Mouse (Mus musculus) liver, embryonic 12.5 days (tissue): Measurements from ENCODE around the gene Pld5. TPM values are rescaled to one million over a fixed set of nuclear protein-coding genes. Genes with fewer than 3 reads are reported as not detected.

Source experiments
- ATAC-seq: fragments of 200-750 bp; cut with Nextera tagmentation; 2 replicates; pipeline ENCODE4 v1.8.0; 2017; ENCODE audit warnings: moderate number of reproducible peaks, mild to moderate bottlenecking, moderate library complexity
- H3K27ac ChIP-seq: fragments of 300-500 bp; sonication (generic); 2 replicates; pipeline ENCODE4 v1.5.1; 2016; ENCODE audit warnings: mild to moderate bottlenecking
- H3K27me3 ChIP-seq: fragments of 300-500 bp; sonication (generic); replicated peaks from 2 replicates; pipeline ENCODE4 v1.6.1; 2016; ENCODE audit warnings: mild to moderate bottlenecking, moderate library complexity
- H3K36me3 ChIP-seq: fragments of 300-500 bp; sonication (generic); 2 replicates; pipeline ENCODE4 v1.6.1; 2016; ENCODE audit warnings: mild to moderate bottlenecking, moderate library complexity
- H3K4me1 ChIP-seq: fragments of 300-500 bp; sonication (generic); 2 replicates; pipeline ENCODE4 v1.6.1; 2016
- H3K4me2 ChIP-seq: fragments of 300-500 bp; sonication (generic); 2 replicates; pipeline ENCODE4 v1.6.1; 2016; ENCODE audit warnings: mild to moderate bottlenecking, moderate library complexity
- H3K4me3 ChIP-seq: fragments of 300-500 bp; sonication (generic); 2 replicates; pipeline ENCODE4 v1.5.1; 2016; ENCODE audit warnings: mild to moderate bottlenecking, moderate library complexity
- H3K9ac ChIP-seq: fragments of 300-500 bp; sonication (generic); 2 replicates; pipeline ENCODE4 v1.6.1; 2016; ENCODE audit warnings: mild to moderate bottlenecking, moderate library complexity
- H3K9me3 ChIP-seq: fragments of 300-500 bp; sonication (generic); replicated peaks from 2 replicates; pipeline ENCODE4 v1.6.1; 2016; ENCODE audit warnings: mild to moderate bottlenecking, moderate library complexity
- WGBS: fragments of 180-500 bp; shearing (Covaris S2); methylation state at CpG from one replicate; pipeline ENCODE4 v1.1.7; 2016; ENCODE audit not compliant: insufficient replicate concordance; 5-methylcytosine and 5-hydroxymethylcytosine counted together
- polyA plus RNA-seq: library from polyadenylated mRNA; unstranded; fragments of >200 nt; fragmentation: Nextera tagmentation; extraction: Ambion mirVana; gene quantifications from 2 replicates; pipeline ENCODE4 v1.2.1, GENCODE M21; 2016

Gene Pld5
- polyA plus RNA-seq, 1 experiment from 2014 or later: not detected

- H3K9ac ChIP-seq: no peak overlapping the region
- H3K36me3 ChIP-seq: no peaks in the 10 kb centered on the region
- no peaks in the 10 kb centered on the region for H3K9me3 ChIP-seq
- no peaks in the 10 kb centered on the region for H3K4me1 ChIP-seq
- H3K27me3 ChIP-seq: no peaks in the 10 kb centered on the region
- 74% methylated on average over 8 of the region's 8 CpGs for WGBS
- H3K4me3 ChIP-seq: no peak overlapping the region
- ATAC-seq: no peak
- no peak overlapping the region for H3K4me2 ChIP-seq
- H3K27ac ChIP-seq: no peak overlapping the region
Observed at GRCm38 (mm10) chr1:176134379-176134778, 140.7 kb downstream of the Pld5 start.

- Histone ChIP-seq H3K4me3 (no peak overlapping the region), H3K4me1 (no peaks in the 10 kb centered on the region), H3K27me3 (no peaks in the 10 kb centered on the region), H3K9ac (no peak overlapping the region), H3K9me3 (no peaks in the 10 kb centered on the region), H3K36me3 (no peaks in the 10 kb centered on the region), H3K4me2 (no peak overlapping the region), H3K27ac (no peak overlapping the region)
- ATAC-seq: no peak
- WGBS: 25% methylated on average over 2 of the region's 2 CpGs
Observed at GRCm38 (mm10) chr1:176125771-176126170, 149.3 kb downstream of the Pld5 start.

- 68% methylated on average over 8 of the region's 8 CpGs for WGBS
- no peaks in the 10 kb centered on the region for H3K27me3 ChIP-seq
Observed at GRCm38 (mm10) chr1:176124441-176124840, 150.7 kb downstream of the Pld5 start.

GRCm38 (mm10) chr1:176123781-176124180, 151.3 kb downstream of the Pld5 start:
- Histone ChIP-seq H3K4me2 (no peak overlapping the region), H3K9me3 (no peaks in the 10 kb centered on the region), H3K4me1 (no peaks in the 10 kb centered on the region), H3K27ac (no peak overlapping the region), H3K27me3 (no peaks in the 10 kb centered on the region), H3K9ac (no peak overlapping the region), H3K4me3 (no peak overlapping the region), H3K36me3 (no peaks in the 10 kb centered on the region)
- 30% methylated on average over 2 of the region's 2 CpGs for WGBS
- ATAC-seq: no peak

More at GRCm38 (mm10) chr1:176124441-176124840, 150.7 kb downstream of the Pld5 start:
- Histone ChIP-seq H3K36me3 (no peaks in the 10 kb centered on the region), H3K4me3 (no peak overlapping the region), H3K27ac (no peak overlapping the region), H3K9ac (no peak overlapping the region), H3K4me1 (no peaks in the 10 kb centered on the region), H3K9me3 (no peaks in the 10 kb centered on the region), H3K4me2 (no peak overlapping the region)
- no peak for ATAC-seq

GRCm38 (mm10) chr1:176115604-176116003, 159.5 kb downstream of the Pld5 start:
- Histone ChIP-seq H3K27ac (no peak overlapping the region), H3K27me3 (no peaks in the 10 kb centered on the region), H3K4me2 (no peak overlapping the region), H3K9me3 (no peaks in the 10 kb centered on the region), H3K9ac (no peak overlapping the region), H3K4me3 (no peak overlapping the region), H3K36me3 (no peaks in the 10 kb centered on the region), H3K4me1 (no peaks in the 10 kb centered on the region)
- 66% methylated on average over 4 of the region's 4 CpGs for WGBS
- ATAC-seq: no peak

- no peaks in the 10 kb centered on the region for H3K4me1 ChIP-seq
- H3K4me3 ChIP-seq: no peak overlapping the region
- no peak for ATAC-seq
- 43% methylated on average over 7 of the region's 7 CpGs for WGBS
- no peaks in the 10 kb centered on the region for H3K9me3 ChIP-seq
- no peaks in the 10 kb centered on the region for H3K36me3 ChIP-seq
- no peak overlapping the region for H3K4me2 ChIP-seq
- no peaks in the 10 kb centered on the region for H3K27me3 ChIP-seq
- no peak overlapping the region for H3K9ac ChIP-seq
- no peak overlapping the region for H3K27ac ChIP-seq
Observed at GRCm38 (mm10) chr1:176098685-176099320, 176.3 kb downstream of the Pld5 start.

GRCm38 (mm10) chr1:176092119-176092518, 183.0 kb downstream of the Pld5 start:
- H3K4me2 ChIP-seq: no peak overlapping the region
- H3K4me1 ChIP-seq: no peaks in the 10 kb centered on the region
- no peak for ATAC-seq
- no peaks in the 10 kb centered on the region for H3K36me3 ChIP-seq
- H3K9me3 ChIP-seq: no peaks in the 10 kb centered on the region
- no peak overlapping the region for H3K9ac ChIP-seq
- no peaks in the 10 kb centered on the region for H3K27me3 ChIP-seq
- WGBS: 72% methylated on average over 2 of the region's 2 CpGs
- no peak overlapping the region for H3K4me3 ChIP-seq
- H3K27ac ChIP-seq: no peak overlapping the region

- H3K4me3 ChIP-seq: no peak overlapping the region
- H3K9ac ChIP-seq: no peak overlapping the region
- 73% methylated on average over 3 of the region's 3 CpGs for WGBS
- no peaks in the 10 kb centered on the region for H3K4me1 ChIP-seq
- no peak for ATAC-seq
- H3K36me3 ChIP-seq: no peaks in the 10 kb centered on the region
- H3K27me3 ChIP-seq: no peaks in the 10 kb centered on the region
- no peak overlapping the region for H3K27ac ChIP-seq
- no peaks in the 10 kb centered on the region for H3K9me3 ChIP-seq
- H3K4me2 ChIP-seq: no peak overlapping the region
Observed at GRCm38 (mm10) chr1:176089382-176089781, 185.7 kb downstream of the Pld5 start.

GRCm38 (mm10) chr1:176085952-176086648, 189.0 kb downstream of the Pld5 start:
- no peaks in the 10 kb centered on the region for H3K27me3 ChIP-seq
- no peaks in the 10 kb centered on the region for H3K36me3 ChIP-seq
- WGBS: 68% methylated on average over 13 of the region's 13 CpGs
- no peaks in the 10 kb centered on the region for H3K4me1 ChIP-seq
- ATAC-seq: no peak
- no peaks in the 10 kb centered on the region for H3K9me3 ChIP-seq
- no peak overlapping the region for H3K27ac ChIP-seq
- no peak overlapping the region for H3K4me3 ChIP-seq
- H3K9ac ChIP-seq: no peak overlapping the region
- no peak overlapping the region for H3K4me2 ChIP-seq

GRCm38 (mm10) chr1:176082306-176082705, 192.8 kb downstream of the Pld5 start:
- Histone ChIP-seq H3K9ac (no peak overlapping the region), H3K27me3 (no peaks in the 10 kb centered on the region), H3K4me1 (no peaks in the 10 kb centered on the region), H3K36me3 (no peaks in the 10 kb centered on the region), H3K4me2 (no peak overlapping the region), H3K27ac (no peak overlapping the region), H3K9me3 (no peaks in the 10 kb centered on the region), H3K4me3 (no peak overlapping the region)
- WGBS: 39% methylated on average over 4 of the region's 4 CpGs
- ATAC-seq: no peak

- 53% methylated on average over 2 of the region's 2 CpGs for whole genome bisulfite sequencing
- no peak overlapping the region for H3K4me2 ChIP-seq
- H3K27ac ChIP-seq: no peak overlapping the region
- H3K27me3 ChIP-seq: no peaks in the 10 kb centered on the region
- H3K4me3 ChIP-seq: no peak overlapping the region
- H3K9me3 ChIP-seq: no peaks in the 10 kb centered on the region
- no peaks in the 10 kb centered on the region for H3K4me1 ChIP-seq
- no peak for ATAC-seq
- no peaks in the 10 kb centered on the region for H3K36me3 ChIP-seq
- no peak overlapping the region for H3K9ac ChIP-seq
Observed at GRCm38 (mm10) chr1:176080969-176081368, 194.1 kb downstream of the Pld5 start.

GRCm38 (mm10) chr1:176078410-176078809, 196.7 kb downstream of the Pld5 start:
- ATAC-seq: peak; percentile 63; the same call in 1 of the 2 replicates
- no peak overlapping the region for H3K4me2 ChIP-seq
- no peak overlapping the region for H3K9ac ChIP-seq
- H3K4me1 ChIP-seq: 0 out of 2 replicates have a peak, but pooled peaks cover 3% of the 10 kb centered on the region
- H3K27me3 ChIP-seq: no peaks in the 10 kb centered on the region
- no peak overlapping the region for H3K27ac ChIP-seq
- no peaks in the 10 kb centered on the region for H3K9me3 ChIP-seq
- no peaks in the 10 kb centered on the region for H3K36me3 ChIP-seq
- no peak overlapping the region for H3K4me3 ChIP-seq
- 44% methylated on average over 7 of the region's 7 CpGs for WGBS
